Mouse (Mus musculus): ENCODE results near the gene Nkap.

DNA sequence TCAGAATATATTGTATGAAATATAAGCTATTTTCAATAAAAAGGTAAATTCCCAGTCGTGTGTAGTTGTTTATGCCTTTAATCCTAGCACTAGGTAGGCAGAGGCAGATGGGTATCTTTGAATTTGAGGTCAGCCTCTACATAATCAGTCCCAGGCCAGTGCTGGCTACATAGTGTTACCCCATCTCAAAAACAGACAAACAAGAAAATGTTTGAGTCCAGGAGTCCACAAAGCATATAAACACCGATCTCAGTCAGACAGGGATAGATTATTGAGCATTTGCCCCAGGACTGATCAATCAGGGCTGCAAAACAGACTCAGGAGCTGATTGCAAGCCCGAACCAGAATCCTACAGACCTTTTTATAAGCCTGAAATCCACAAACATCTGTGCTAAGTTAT, 7.0 kb upstream of the Nkap start:
- TF ChIP-seq CTCF (IDR thresholded peaks at IDR 0.05; ENCODE audit: low read depth, low read length) (no peak), POLR2A (IDR thresholded peaks at IDR 0.05; ENCODE audit: extremely low read depth, insufficient read depth, low read length) (no peak)
